Mouse (Mus musculus) retina, embryonic 14.5 days (tissue): ENCODE results near the gene Mylpf.

Experiments used
- DNase-seq: peaks from one replicate; pipeline ENCODE4 v3.0.0-alpha.2; 2015; ENCODE audit warnings: low spot score

The Mylpf gene

GRCm38 (mm10) chr7:127207374-127208294 is 1.1 kb upstream of the Mylpf start:
- no peak for DNase-seq

GRCm38 (mm10) chr7:127208295-127208552 is 466 bp upstream of the Mylpf start, which contains the start of gene Tbc1d10b:
TSS of gene Tbc1d10b (minus strand) at chr7:127208468.
- no peak for DNase-seq

GRCm38 (mm10) chr7:127209851-127210250 is 1.2 kb downstream of the Mylpf start:
- no peak for DNase-seq

GRCm38 (mm10) chr7:127210266-127210665 is 1.6 kb downstream of the Mylpf start:
- no peak for DNase-seq

GRCm38 (mm10) chr7:127211014-127211745 is 2.5 kb downstream of the Mylpf start:
- DNase-seq: no peak

- DNase-seq: no peak
Measured at GRCm38 (mm10) chr7:127212432-127213250, 4.0 kb downstream of the Mylpf start.

GRCm38 (mm10) chr7:127213485-127213884 is 4.8 kb downstream of the Mylpf start:
- peak; percentile 80 for DNase-seq

GRCm38 (mm10) chr7:127213930-127214329 is 5.2 kb downstream of the Mylpf start:
- DNase-seq: no peak

GRCm38 (mm10) chr7:127214521-127214920 is 5.8 kb downstream of the Mylpf start:
- DNase-seq: no peak

- DNase-seq: peak; percentile 91
Measured at GRCm38 (mm10) chr7:127214981-127215871, 6.5 kb downstream of the Mylpf start.

GRCm38 (mm10) chr7:127216307-127216706 is 7.6 kb downstream of the Mylpf start:
- DNase-seq: no peak

- DNase-seq: no peak
Measured at GRCm38 (mm10) chr7:127217475-127217874, 8.8 kb downstream of the Mylpf start.

GRCm38 (mm10) chr7:127217901-127218642 is 9.4 kb downstream of the Mylpf start:
- DNase-seq: no peak

GRCm38 (mm10) chr7:127218670-127219069 is 10.0 kb downstream of the Mylpf start:
- DNase-seq: no peak

GRCm38 (mm10) chr7:127220440-127220839 is 11.8 kb downstream of the Mylpf start:
- DNase-seq: no peak

GRCm38 (mm10) chr7:127223106-127223505 is 14.4 kb downstream of the Mylpf start:
- DNase-seq: no peak

- no peak for DNase-seq
Measured at GRCm38 (mm10) chr7:127223515-127224478, 15.1 kb downstream of the Mylpf start.

- DNase-seq: no peak
Measured at GRCm38 (mm10) chr7:127224616-127225015, 15.9 kb downstream of the Mylpf start.
